Mouse (Mus musculus): ENCODE data around the gene Scn2b.
A peak's percentile ranks its signal among the peaks of the same experiment; 100 is the strongest.

DNA sequence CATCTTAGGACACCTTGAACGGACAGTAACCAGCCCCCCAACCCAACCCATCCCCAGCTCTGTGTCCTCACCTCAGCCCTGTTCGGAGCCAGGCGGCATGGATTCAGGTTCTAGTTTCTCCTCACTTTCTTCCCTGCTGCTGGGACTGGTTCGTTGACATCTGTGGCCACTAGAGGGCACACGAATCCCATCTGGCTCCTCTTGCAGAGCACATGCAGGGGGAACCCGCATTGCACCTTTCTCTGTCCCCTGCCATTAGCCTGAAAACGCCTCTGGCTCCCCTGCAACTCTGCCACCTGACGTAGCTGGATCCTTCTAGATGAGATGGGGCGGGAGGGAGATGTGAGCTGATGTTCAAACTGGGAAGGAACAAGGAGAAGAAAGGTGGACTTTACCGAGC lies 4.2 kb downstream of the Scn2b start:
- TF ChIP-seq CTCF (IDR thresholded peaks at IDR 0.05; ENCODE audit: low read depth) (peak; percentile 90), EP300 (IDR thresholded peaks at IDR 0.05; ENCODE audit: low read depth) (no peak)
